Mouse (Mus musculus) brain, embryonic 14.5 days (tissue): ENCODE data around the gene Sept12.

Source experiments
- CTCF ChIP-seq: fragments of 200-500 bp; IDR thresholded peaks from 2 replicates; pipeline ENCODE4 v1.5.1; 2012; ENCODE audit warnings: inconsistent platforms, mild to moderate bottlenecking, moderate library complexity, borderline replicate concordance; ENCODE audit not compliant: insufficient read depth, insufficient read length; ENCODE audit errors: extremely low read depth
- POLR2A ChIP-seq: fragments of 200-500 bp; IDR thresholded peaks from 2 replicates; pipeline ENCODE4 v1.6.1; 2012; ENCODE audit warnings: mild to moderate bottlenecking, inconsistent platforms, borderline replicate concordance; ENCODE audit not compliant: poor library complexity, insufficient read depth, insufficient read length, severe bottlenecking; ENCODE audit errors: extremely low read depth

- no peak for TF ChIP-seq POLR2A
- TF ChIP-seq CTCF = no peak
Observed at GRCm38 (mm10) chr16:4939412-4939811, 58.2 kb downstream of the Sept12 start.
